Mouse (Mus musculus) bone marrow macrophage, adult 2 months (primary cell): ENCODE measurements around the gene Tha1.

Source experiments
- CTCF ChIP-seq: IDR thresholded peaks from 2 replicates; pipeline ENCODE4 v1.5.1; 2012; ENCODE audit warnings: low read depth, mild to moderate bottlenecking, low read length, moderate library complexity
- POLR2A ChIP-seq: IDR thresholded peaks from 2 replicates; pipeline ENCODE4 v1.6.1; 2012; ENCODE audit warnings: mild to moderate bottlenecking, low read depth, low read length, borderline replicate concordance

DNA sequence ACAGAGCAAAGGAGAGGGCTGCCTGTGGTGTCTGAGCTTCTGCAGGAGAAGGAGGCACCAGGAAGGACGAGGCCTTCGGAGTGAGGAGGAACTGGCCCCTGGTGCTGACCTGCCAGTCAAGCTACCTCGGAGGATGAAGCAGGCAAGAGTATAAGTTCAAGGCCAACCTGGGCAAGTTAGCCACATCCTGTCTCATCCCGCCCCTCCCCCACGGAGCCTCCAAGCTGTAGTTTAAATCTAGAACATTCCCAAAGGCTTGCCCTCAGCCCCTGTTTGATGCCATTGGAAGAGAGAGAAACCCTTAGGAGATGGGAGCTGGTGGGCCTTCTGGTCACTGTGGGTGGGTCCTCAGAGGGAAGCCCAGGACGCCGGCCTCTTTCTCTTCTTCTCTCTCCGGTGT is 31.2 kb upstream of the Tha1 start:
- TF ChIP-seq CTCF (no peak), POLR2A (no peak)
